Mouse (Mus musculus): ENCODE results near the gene Cpsf2.

DNA sequence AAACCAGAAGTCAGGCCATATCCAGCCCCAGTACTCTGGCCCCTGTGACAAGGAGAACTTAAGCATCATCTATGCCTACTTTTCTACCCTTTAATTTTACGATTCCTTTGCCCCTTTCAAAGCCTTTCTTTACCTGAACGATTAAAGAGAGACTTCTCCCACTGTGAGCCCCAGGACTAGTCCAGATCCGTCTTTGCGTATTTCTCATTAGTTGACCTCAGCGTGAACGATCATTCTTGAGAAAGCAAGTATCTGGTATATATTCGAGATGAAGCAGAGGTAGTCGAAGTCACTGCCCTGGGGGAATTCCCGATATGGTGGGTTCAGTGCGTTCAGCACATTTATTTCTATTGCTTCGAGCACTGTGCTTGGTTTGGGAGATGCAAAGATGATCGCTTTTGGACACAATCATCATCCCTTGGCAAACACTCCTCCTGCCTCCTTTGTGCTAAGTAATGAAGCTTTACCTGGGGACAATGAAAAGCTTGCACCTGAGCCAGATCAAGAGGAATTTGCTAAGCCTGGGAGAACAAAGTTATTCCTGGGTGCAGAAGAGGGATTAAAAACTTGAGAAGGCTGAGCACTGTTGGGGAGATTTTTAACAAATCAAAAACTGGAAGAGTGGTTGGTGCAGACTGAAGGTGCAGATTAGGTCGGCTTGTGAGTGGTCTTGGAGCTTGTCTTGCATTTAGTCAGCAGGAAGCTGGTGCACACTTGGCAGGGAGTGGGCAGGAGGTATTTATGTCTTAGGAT lies 1.0 kb downstream of the Cpsf2 start:
- TF ChIP-seq CTCF (IDR thresholded peaks at IDR 0.05; ENCODE audit: low read depth) (no peak), EP300 (IDR thresholded peaks at IDR 0.05; ENCODE audit: low read depth) (no peak)

All from liver, embryonic 14.5 days (tissue).